Mouse (Mus musculus) hindbrain, embryonic 16.5 days (tissue): Measurements from ENCODE around the gene Vsnl1. TPM values are rescaled to one million over a fixed set of nuclear protein-coding genes. Genes with fewer than 3 reads are reported as not detected.

Experiments
- ATAC-seq: fragments of 200-750 bp; cut with Nextera tagmentation; 2 replicates; pipeline ENCODE4 v1.8.0; 2017; ENCODE audit warnings: moderate TSS enrichment, moderate library complexity
- H3K27ac ChIP-seq: fragments of 300-500 bp; sonication (generic); 2 replicates; pipeline ENCODE4 v1.5.1; 2014; ENCODE audit warnings: low read depth, mild to moderate bottlenecking, control low read depth, low read length, moderate library complexity
- H3K27me3 ChIP-seq: fragments of 300-500 bp; sonication (generic); replicated peaks from 2 replicates; pipeline ENCODE4 v1.6.1; 2014; ENCODE audit warnings: low read length; ENCODE audit not compliant: control insufficient read depth, insufficient read depth
- H3K36me3 ChIP-seq: fragments of 300-500 bp; sonication (generic); 2 replicates; pipeline ENCODE4 v1.6.1; 2014; ENCODE audit warnings: mild to moderate bottlenecking, low read length, moderate library complexity, mixed read lengths; ENCODE audit not compliant: control insufficient read depth, insufficient read depth
- H3K4me1 ChIP-seq: fragments of 300-500 bp; sonication (generic); 2 replicates; pipeline ENCODE4 v1.6.1; 2014; ENCODE audit warnings: low read depth, low read length; ENCODE audit not compliant: control insufficient read depth, insufficient read depth
- H3K4me2 ChIP-seq: fragments of 300-500 bp; sonication (generic); 2 replicates; pipeline ENCODE4 v1.6.1; 2014; ENCODE audit warnings: mild to moderate bottlenecking, low read length, control low read depth, moderate library complexity
- H3K4me3 ChIP-seq: fragments of 300-500 bp; sonication (generic); 2 replicates; pipeline ENCODE4 v1.5.1; 2014; ENCODE audit warnings: mild to moderate bottlenecking, low read length, control low read depth, moderate library complexity
- H3K9ac ChIP-seq: fragments of 300-500 bp; sonication (generic); 2 replicates; pipeline ENCODE4 v1.6.1; 2014; ENCODE audit warnings: low read depth, mild to moderate bottlenecking, control low read depth, low read length, moderate library complexity
- H3K9me3 ChIP-seq: fragments of 300-500 bp; sonication (generic); 2 replicates; pipeline ENCODE4 v1.6.1; 2014; ENCODE audit warnings: mild to moderate bottlenecking, low read length, moderate library complexity; ENCODE audit not compliant: control insufficient read depth
- WGBS: fragments of 180-500 bp; shearing (Covaris S2); extraction: QIAGEN DNeasy Blood & Tissue Kit; methylation state at CpG from one replicate; pipeline ENCODE4 v1.1.7; 2014; 5-methylcytosine and 5-hydroxymethylcytosine counted together
- polyA plus RNA-seq: library from polyadenylated mRNA; unstranded; fragments of >200 nt; fragmentation: Nextera tagmentation; extraction: Ambion mirVana; gene quantifications from 2 replicates; pipeline ENCODE4 v1.2.1, GENCODE M21; 2015

The Vsnl1 gene
- polyA plus RNA-seq, 1 experiment from 2014 or later: 168 TPM

- Histone ChIP-seq H3K36me3 (no peaks in the 10 kb centered on the region), H3K9me3 (no peaks in the 10 kb centered on the region), H3K4me3 (no peak overlapping the region), H3K27me3 (no peaks in the 10 kb centered on the region), H3K9ac (no peak overlapping the region), H3K27ac (no peak overlapping the region), H3K4me2 (no peak overlapping the region), H3K4me1 (no peaks in the 10 kb centered on the region)
- ATAC-seq: peak; percentile 82
- WGBS: 76% methylated on average over 6 of the region's 6 CpGs
These were observed 74.0 kb downstream of the Vsnl1 start for GRCm38 (mm10) chr12:11362435-11362834.

- H3K9me3 ChIP-seq: no peaks in the 10 kb centered on the region
- H3K4me1 ChIP-seq: no peaks in the 10 kb centered on the region
- WGBS: 37% methylated on average over 5 of the region's 5 CpGs
- H3K4me2 ChIP-seq: no peak overlapping the region
- H3K27me3 ChIP-seq: no peaks in the 10 kb centered on the region
- no peaks in the 10 kb centered on the region for H3K36me3 ChIP-seq
- no peak overlapping the region for H3K9ac ChIP-seq
- no peak overlapping the region for H3K27ac ChIP-seq
- no peak overlapping the region for H3K4me3 ChIP-seq
- 0 out of 2 replicates have a peak, but pooled peaks have one; percentile 35 for ATAC-seq
These were observed 85.5 kb downstream of the Vsnl1 start for GRCm38 (mm10) chr12:11350895-11351294.

- H3K27me3 ChIP-seq: no peaks in the 10 kb centered on the region
- H3K4me2 ChIP-seq: no peak overlapping the region
- WGBS: 70% methylated on average over 4 of the region's 5 CpGs
- no peak for ATAC-seq
- no peak overlapping the region for H3K9ac ChIP-seq
- no peak overlapping the region for H3K4me3 ChIP-seq
- no peaks in the 10 kb centered on the region for H3K36me3 ChIP-seq
- no peak overlapping the region for H3K27ac ChIP-seq
- H3K4me1 ChIP-seq: no peaks in the 10 kb centered on the region
- H3K9me3 ChIP-seq: no peaks in the 10 kb centered on the region
These were observed 86.5 kb downstream of the Vsnl1 start for GRCm38 (mm10) chr12:11349870-11350269.

- Histone ChIP-seq H3K9ac (no peak overlapping the region), H3K36me3 (no peaks in the 10 kb centered on the region), H3K9me3 (no peaks in the 10 kb centered on the region), H3K4me3 (no peak overlapping the region), H3K27me3 (no peaks in the 10 kb centered on the region), H3K27ac (no peak overlapping the region), H3K4me2 (no peak overlapping the region), H3K4me1 (no peaks in the 10 kb centered on the region)
- WGBS: 0% methylated on average over 1 of the region's 1 CpGs
- no peak for ATAC-seq
These were observed 88.0 kb downstream of the Vsnl1 start for GRCm38 (mm10) chr12:11348423-11348822.

GRCm38 (mm10) chr12:11345963-11346362 lies 90.5 kb downstream of the Vsnl1 start:
- H3K4me1 ChIP-seq: no peaks in the 10 kb centered on the region
- H3K9ac ChIP-seq: no peak overlapping the region
- no peak overlapping the region for H3K4me2 ChIP-seq
- WGBS: 68% methylated on average over 2 of the region's 2 CpGs
- ATAC-seq: no peak
- H3K9me3 ChIP-seq: no peaks in the 10 kb centered on the region
- H3K27ac ChIP-seq: no peak overlapping the region
- H3K27me3 ChIP-seq: no peaks in the 10 kb centered on the region
- H3K4me3 ChIP-seq: no peak overlapping the region
- H3K36me3 ChIP-seq: no peaks in the 10 kb centered on the region

- 76% methylated on average over 6 of the region's 6 CpGs for WGBS
- Histone ChIP-seq H3K27me3 (no peaks in the 10 kb centered on the region), H3K4me1 (no peaks in the 10 kb centered on the region), H3K9ac (no peak overlapping the region), H3K27ac (no peak overlapping the region), H3K4me2 (no peak overlapping the region), H3K9me3 (no peaks in the 10 kb centered on the region), H3K36me3 (no peaks in the 10 kb centered on the region), H3K4me3 (no peak overlapping the region)
- no peak for ATAC-seq
These were observed 94.3 kb downstream of the Vsnl1 start for GRCm38 (mm10) chr12:11342020-11342600.

- Histone ChIP-seq H3K36me3 (no peaks in the 10 kb centered on the region), H3K9me3 (no peaks in the 10 kb centered on the region), H3K4me2 (no peak overlapping the region), H3K27me3 (no peaks in the 10 kb centered on the region), H3K4me3 (no peak overlapping the region), H3K9ac (no peak overlapping the region), H3K4me1 (no peaks in the 10 kb centered on the region), H3K27ac (no peak overlapping the region)
- 96% methylated on average over 2 of the region's 2 CpGs for WGBS
- ATAC-seq: no peak
These were observed 98.2 kb downstream of the Vsnl1 start for GRCm38 (mm10) chr12:11338251-11338650.

- Histone ChIP-seq H3K27me3 (no peaks in the 10 kb centered on the region), H3K9ac (no peak overlapping the region), H3K36me3 (no peaks in the 10 kb centered on the region), H3K4me1 (no peaks in the 10 kb centered on the region), H3K27ac (no peak overlapping the region), H3K4me2 (no peak overlapping the region), H3K9me3 (no peaks in the 10 kb centered on the region), H3K4me3 (no peak overlapping the region)
- 50% methylated on average over 4 of the region's 4 CpGs for WGBS
- no peak for ATAC-seq
These were observed 99.6 kb downstream of the Vsnl1 start for GRCm38 (mm10) chr12:11336845-11337244.

- 0 out of 2 replicates have a peak, but pooled peaks have one; percentile 40 for ATAC-seq
- Histone ChIP-seq H3K27ac (no peak overlapping the region), H3K9me3 (no peaks in the 10 kb centered on the region), H3K36me3 (no peaks in the 10 kb centered on the region), H3K9ac (no peak overlapping the region), H3K27me3 (no peaks in the 10 kb centered on the region), H3K4me3 (no peak overlapping the region), H3K4me1 (no peaks in the 10 kb centered on the region), H3K4me2 (no peak overlapping the region)
- WGBS: 73% methylated on average over 3 of the region's 3 CpGs
These were observed 109.9 kb downstream of the Vsnl1 start for GRCm38 (mm10) chr12:11326483-11326882.

GRCm38 (mm10) chr12:11324480-11324879 lies 111.9 kb downstream of the Vsnl1 start:
- H3K36me3 ChIP-seq: no peaks in the 10 kb centered on the region
- 65% methylated on average over 4 of the region's 4 CpGs for WGBS
- H3K27ac ChIP-seq: no peak overlapping the region
- H3K4me1 ChIP-seq: no peaks in the 10 kb centered on the region
- H3K27me3 ChIP-seq: no peaks in the 10 kb centered on the region
- no peak overlapping the region for H3K4me2 ChIP-seq
- ATAC-seq: no peak
- H3K9ac ChIP-seq: no peak overlapping the region
- no peak overlapping the region for H3K4me3 ChIP-seq
- H3K9me3 ChIP-seq: no peaks in the 10 kb centered on the region
